Mouse (Mus musculus): Measurements from ENCODE around the gene Pcbp1.
A peak's percentile ranks its signal among the peaks of the same experiment; 100 is the strongest.

Gene Pcbp1

DNA sequence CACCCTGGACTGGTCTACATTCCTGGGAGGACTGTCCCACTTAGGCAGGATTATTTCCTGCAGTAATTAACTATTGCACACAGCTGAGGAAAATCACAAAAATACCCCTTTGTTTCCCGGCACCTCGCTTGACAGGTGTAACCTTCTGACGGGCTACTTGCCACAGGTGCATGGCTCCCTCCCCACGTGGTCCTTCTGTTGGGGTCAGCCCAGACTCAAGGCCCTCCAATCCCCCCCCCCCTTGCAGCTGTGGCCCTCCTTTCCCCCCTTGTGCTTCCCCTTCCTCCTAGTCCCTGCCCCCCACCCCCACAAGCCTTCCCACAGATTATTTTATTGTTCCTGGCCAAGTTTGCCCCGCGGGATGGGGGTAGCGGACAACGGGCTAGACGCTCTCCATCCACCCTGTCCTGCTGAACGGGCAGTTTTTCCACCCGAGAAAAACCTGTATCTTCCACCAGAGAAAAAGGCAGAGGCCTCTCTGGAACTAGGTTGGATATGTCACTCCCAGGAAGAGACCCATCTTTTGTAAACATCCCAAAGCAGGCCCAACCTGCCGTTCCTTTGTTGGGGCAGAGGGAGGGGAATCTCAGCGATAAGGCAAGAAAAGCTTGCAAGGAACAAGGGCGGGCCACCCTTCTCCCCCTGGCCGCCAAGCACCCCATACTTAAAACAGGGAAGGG lies 2.2 kb downstream of the Pcbp1 start:
- peak; percentile 54 for DNase-seq (ENCODE audit: low read depth, low spot score)

- peak; percentile 42 for DNase-seq (ENCODE audit: low read depth, low spot score)
Measured at GRCm38 (mm10) chr6:86523242-86523754, 2.8 kb downstream of the Pcbp1 start.

- peak; percentile 46 for DNase-seq (ENCODE audit: low read depth, low spot score)
Measured at GRCm38 (mm10) chr6:86522001-86522911, 3.9 kb downstream of the Pcbp1 start.

DNA sequence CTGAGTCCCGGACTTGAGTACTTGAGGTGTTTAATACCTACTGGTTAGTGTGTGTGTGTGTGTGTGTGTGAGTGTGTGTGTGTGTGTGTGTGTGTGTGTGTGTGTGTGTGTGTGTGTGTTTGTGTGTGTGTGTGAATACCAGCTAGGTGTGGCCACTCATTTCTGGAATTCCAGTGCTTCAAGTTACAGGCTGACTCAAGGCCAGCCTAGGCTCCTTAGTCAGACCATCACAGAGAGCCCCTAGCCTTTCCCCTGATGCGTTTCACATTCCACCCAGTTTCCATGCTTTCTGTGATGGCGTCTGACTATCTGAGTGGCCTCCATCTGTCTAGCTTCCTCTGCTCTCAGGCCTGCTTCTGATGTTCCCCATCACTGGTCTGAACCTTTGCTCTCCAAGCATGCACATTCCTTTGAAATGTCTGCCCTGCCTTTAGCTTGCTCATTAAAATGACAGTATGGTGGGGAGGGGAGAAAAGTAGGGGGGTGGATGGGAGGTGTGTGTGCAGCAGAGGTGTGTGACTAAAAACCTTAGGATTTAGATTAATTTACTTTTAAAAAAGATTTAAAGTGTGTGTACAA lies 6.3 kb downstream of the Pcbp1 start:
- no peak for DNase-seq (ENCODE audit: low read depth, low spot score)

DNA sequence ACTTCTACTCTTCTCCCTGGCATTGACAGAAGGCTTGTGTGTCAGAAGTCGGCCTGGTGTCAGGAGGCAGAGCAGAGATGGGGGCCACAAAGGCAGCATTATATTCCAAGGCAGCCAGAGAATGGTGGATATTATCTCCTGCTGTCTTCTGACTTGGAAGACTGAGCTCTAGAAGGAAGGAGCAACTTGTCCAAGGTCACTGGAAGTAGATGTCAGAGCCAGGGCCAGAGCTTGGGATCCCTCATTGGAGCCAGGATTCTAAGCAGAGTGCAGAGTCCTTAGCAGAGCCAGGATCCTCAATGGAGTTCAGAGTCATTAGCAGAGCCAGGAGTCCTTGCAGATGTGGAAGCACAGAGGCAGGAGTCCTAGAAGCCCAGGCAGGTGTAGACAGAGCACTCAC lies 10.1 kb downstream of the Pcbp1 start:
- no peak for DNase-seq (ENCODE audit: low read depth, low spot score)

- no peak for DNase-seq (ENCODE audit: low read depth, low spot score)
Measured at GRCm38 (mm10) chr6:86513296-86513695, 12.8 kb downstream of the Pcbp1 start.

GRCm38 (mm10) chr6:86510979-86511378 lies 15.1 kb downstream of the Pcbp1 start:
- no peak for DNase-seq (ENCODE audit: low read depth, low spot score)

DNA sequence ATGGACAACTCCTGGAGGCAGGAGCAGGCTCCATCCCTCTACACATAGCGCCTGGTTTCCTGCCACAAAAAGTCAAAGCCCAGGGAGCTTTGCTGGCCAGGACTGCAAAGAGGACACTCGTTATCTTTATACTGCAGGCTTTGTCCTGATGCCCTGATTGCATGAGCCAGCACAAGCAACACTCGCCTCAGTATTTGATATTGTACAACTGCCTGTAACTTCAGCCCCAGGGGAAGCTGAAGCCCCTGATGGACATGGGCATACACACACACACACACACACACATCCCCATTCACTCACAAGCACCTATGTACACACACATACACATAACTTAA lies 16.3 kb downstream of the Pcbp1 start:
- no peak for DNase-seq (ENCODE audit: low read depth, low spot score)

DNA sequence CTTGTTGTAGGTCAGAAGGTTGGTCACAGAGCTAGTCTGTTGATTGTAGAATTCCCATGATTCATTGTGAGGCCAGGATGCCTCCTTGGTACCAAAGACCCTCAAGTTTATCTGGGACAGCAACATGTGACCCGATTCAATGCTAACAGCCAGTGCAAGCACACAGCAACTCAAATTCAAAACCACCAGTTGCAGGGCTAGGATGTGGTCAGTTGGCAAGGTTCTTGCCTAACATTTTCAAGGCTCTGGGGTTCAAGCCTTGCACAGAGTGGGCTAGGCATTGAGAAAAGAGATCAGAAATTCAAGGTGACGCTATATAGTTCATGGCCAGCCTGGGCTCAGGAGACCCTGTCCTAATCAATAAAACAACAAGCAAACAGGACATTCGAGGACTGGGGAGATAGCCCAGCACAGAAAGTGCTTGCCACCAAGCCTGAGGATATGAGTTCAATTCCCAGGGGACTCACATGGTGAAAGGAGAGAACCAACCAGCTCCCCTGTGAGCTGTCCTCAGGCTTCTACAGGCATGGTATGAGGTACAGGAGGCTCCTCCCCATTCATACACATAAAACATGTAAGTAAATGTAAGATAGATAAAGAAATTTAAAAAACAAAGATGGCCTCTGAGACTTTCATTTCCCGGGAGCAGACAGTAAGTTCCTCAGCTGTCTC lies 16.8 kb downstream of the Pcbp1 start:
- no peak for DNase-seq (ENCODE audit: low read depth, low spot score)

DNA sequence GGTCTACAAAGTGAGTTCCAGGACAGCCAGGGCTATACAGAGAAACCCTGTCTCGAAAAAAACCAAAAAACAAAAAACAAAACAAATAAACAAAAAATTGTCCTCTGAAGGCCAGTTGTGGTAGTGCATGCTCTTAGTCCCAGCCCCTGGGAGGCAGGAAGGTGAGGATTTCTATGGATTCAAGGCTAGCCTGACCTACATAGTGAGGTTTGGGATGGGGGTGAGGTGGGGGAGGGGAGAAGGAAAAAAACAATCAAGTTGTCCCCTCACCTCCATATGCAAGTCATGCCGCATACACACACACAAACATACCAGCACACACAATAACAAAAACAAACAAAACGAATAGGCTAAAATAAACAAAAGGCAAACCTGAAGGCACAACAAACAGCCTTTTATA lies 17.4 kb downstream of the Pcbp1 start:
- no peak for DNase-seq (ENCODE audit: low read depth, low spot score)

- DNase-seq (ENCODE audit: low read depth, low spot score): no peak
Measured at GRCm38 (mm10) chr6:86507116-86507515, 19.0 kb downstream of the Pcbp1 start.

GRCm38 (mm10) chr6:86506309-86506708 lies 19.8 kb downstream of the Pcbp1 start:
- DNase-seq (ENCODE audit: low read depth, low spot score): no peak

DNA sequence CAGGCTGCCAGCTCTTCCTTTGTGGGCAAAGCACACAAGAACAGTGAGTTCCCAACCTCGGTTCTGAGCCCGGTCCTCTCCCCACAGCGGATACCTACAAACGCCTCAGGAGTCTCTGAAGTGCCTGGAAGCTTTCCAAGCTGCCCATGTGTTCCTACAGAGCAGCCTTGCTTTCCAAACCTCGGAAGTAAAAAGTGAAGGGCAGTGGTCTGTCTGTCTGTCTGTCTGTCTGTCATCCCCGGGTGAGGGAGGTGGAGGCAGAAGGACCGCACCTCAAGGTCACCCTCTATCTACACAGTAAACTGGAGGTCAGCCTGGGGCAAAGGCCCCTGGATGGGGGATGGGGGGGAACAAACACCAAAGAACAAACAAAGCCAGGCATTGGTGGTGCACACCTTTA lies 20.4 kb downstream of the Pcbp1 start:
- DNase-seq (ENCODE audit: low read depth, low spot score): no peak

GRCm38 (mm10) chr6:86503513-86503912 lies 22.6 kb downstream of the Pcbp1 start:
- no peak for DNase-seq (ENCODE audit: low read depth, low spot score)

DNA sequence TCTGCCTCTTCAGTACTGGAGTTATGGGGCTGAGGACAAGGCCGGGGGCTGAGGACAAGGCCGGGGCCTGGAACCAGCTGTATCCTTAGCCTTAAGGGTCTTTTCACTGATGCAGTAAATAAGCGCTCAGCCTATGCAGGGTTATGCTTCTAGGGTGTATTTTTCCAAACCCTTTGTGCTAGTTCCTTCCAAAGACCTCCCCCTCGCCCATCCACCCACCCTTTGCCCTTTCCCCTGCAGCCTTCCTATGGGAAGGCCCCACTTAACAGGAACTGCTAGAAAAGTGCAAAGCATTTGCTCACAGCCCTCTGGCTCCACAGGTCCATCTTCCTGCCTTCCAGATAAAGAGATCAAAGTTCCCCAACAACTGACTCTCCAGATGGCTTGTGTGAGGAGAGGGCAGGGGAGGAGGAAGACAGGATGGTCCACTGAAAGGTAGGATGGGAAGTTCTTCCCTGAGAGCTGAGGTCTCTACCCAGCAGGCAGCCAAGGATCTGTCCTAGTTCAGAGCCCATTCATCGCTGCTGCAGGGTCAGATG lies 26.5 kb downstream of the Pcbp1 start:
- DNase-seq (ENCODE audit: low read depth, low spot score): no peak

GRCm38 (mm10) chr6:86497942-86498732 lies 28.0 kb downstream of the Pcbp1 start:
- no peak for DNase-seq (ENCODE audit: low read depth, low spot score)

- no peak for DNase-seq (ENCODE audit: low read depth, low spot score)
Measured at GRCm38 (mm10) chr6:86497071-86497815, 28.9 kb downstream of the Pcbp1 start.

- no peak for DNase-seq (ENCODE audit: low read depth, low spot score)
Measured at GRCm38 (mm10) chr6:86496585-86496984, 29.5 kb downstream of the Pcbp1 start.

GRCm38 (mm10) chr6:86496127-86496526 lies 30.0 kb downstream of the Pcbp1 start:
- DNase-seq (ENCODE audit: low read depth, low spot score): no peak

DNA sequence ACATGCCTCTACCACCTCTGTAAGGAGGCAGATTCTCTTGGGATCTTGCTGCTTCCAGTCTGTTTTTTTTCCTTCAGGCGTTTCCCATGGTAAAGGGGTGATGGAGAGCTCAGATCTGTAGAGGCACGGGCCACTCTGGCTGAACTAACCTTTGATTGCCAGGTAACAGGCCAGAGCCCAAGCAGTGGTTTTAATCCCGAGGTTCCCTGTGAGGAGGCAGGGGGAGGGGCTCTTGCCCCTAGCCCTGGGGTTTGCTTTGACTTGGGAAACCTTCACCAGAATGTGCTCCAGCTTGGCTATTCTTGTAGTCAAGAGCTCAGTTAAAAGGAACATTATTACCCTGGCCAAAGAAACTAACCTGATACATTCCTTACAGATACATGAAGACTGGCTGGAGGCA lies 30.5 kb downstream of the Pcbp1 start:
- DNase-seq (ENCODE audit: low read depth, low spot score): no peak

Measured in A20 (cell line).